Mouse (Mus musculus) heart, postnatal 25 days (tissue): ENCODE results near the gene Man2a1. TPM values are rescaled to one million over a fixed set of nuclear protein-coding genes. Genes with fewer than 3 reads are reported as not detected.

ENCODE experiments used
- DNase-seq: peaks from one replicate; pipeline ENCODE4 v3.0.0; 2022; ENCODE audit warnings: low spot score
- intact Hi-C: fragments of 180-260 bp; cut with DNase I; formaldehyde crosslinking; loops from one replicate; pipeline ENCODE4 v1.15.1; 2025
- total RNA-seq, 2 experiments: library from RNA; stranded (reverse); gene quantifications; 2 replicates each; pipeline ENCODE4 v1.2.3; 2021

Gene Man2a1
- total RNA-seq, 2 experiments from 2014 or later = 18.3 to 20.4 TPM

- intact Hi-C loops = no loop called here
These were observed 177.8 kb downstream of the Man2a1 start for GRCm38 (mm10) chr17:64778300-64778699.

GRCm38 (mm10) chr17:64778756-64779155, 178.2 kb downstream of the Man2a1 start:
- intact Hi-C loops = no loop called here
- no peak for DNase-seq

More at GRCm38 (mm10) chr17:64778300-64778699, 177.8 kb downstream of the Man2a1 start:
- no peak for DNase-seq

DNA sequence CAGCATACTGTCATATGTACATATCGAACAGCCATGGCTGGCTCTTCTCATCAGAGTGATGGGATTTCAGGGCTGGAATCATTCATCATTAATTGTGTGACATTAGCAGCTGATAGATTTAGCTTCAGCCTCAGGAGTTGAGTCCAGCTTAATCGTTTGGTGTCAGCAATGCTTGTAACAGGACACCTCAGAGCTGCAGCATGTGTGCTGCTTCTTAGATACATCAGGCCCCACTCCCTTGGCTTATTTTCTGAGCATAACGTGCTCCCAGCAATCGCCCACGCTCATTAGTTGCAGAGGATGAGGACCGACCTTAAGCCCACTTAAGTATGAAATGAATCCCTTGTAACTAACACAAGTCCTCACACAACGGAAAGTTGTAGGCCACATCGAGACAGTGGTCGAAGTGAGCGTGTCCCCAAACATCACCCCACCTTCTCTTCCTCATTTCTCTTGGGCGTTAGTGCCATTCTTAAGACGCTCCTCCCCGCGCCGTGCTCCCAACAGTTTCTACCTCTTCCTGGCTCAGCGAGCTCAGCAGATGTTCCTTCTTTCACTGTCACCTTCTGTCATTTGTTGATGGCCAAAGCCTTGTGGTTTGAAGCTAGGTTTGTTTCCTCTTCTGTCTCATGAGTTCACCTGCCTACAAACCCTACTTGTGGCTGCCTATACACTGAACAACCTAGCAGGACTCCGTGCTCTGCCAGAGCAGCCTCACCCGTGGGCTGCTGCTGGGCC, 180.4 kb downstream of the Man2a1 start:
- no peak for DNase-seq
- intact Hi-C loops = no loop called here

DNA sequence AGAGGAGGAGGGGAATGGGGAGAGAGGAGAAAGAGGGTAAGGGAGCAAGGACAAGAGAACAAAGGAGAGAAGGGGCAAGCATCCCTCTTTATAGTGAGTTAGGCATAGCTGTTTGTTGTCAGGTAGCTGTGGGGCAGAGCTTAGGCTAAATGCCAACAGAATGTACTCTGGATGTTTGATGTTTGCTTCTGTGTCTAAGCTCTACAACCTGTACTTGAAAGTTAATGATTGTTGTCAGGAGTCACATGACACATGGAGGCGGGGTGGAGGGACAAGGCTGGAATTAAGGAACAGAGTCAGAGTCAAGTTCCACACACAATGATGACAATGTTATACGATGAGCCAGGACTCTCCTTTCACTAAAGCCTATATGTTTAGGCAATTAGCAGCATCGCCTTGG, 181.8 kb downstream of the Man2a1 start:
- DNase-seq = no peak
- intact Hi-C loops = no loop called here

GRCm38 (mm10) chr17:64785961-64786360, 185.4 kb downstream of the Man2a1 start:
- DNase-seq = no peak
- intact Hi-C loops = no loop called here

DNA sequence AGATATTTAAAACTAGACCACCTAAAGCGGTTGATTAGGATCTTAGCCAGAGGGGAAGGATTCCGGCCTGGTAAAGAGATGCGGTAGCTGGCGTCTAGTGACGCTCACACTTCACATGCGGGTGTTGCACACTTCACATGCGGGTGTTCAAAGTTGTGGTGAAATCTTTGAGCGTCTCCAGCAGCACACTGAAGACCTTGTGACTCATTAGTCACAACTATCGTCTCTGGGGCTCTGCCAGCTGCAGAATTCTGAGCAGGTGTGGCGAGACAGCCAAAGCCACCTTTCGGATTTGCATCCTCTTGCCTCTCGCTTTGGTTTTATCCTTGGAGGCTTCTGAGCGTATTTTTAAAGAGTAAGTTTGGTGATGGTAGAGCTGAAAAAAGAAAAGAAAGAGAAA, 187.8 kb downstream of the Man2a1 start:
- DNase-seq = no peak
- intact Hi-C loops = no loop called here

DNA sequence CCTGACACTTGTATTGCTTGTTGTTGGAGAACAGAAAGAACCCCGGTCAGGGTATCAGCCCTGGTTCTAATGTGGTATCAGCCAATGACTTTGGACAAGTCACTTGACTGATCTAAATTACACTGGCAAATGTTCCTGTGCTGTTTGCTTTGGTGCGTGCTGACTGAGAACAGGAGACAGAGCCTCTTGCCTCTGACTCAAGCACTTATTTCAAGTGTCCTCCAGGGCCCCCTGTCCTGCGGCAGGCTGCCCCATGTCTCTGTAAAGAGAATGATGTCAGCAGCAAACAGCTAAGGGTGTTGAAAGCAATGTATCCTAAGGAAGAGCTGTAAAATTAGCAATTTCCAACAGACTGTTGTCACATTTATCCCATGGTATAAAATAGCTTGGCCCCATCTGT, 188.6 kb downstream of the Man2a1 start:
- intact Hi-C loops = no loop called here
- DNase-seq = no peak

GRCm38 (mm10) chr17:64792076-64792475, 191.5 kb downstream of the Man2a1 start:
- intact Hi-C loops = no loop called here

GRCm38 (mm10) chr17:64792623-64793022, 192.1 kb downstream of the Man2a1 start:
- DNase-seq = no peak
- intact Hi-C loops = no loop called here

More at GRCm38 (mm10) chr17:64792076-64792475, 191.5 kb downstream of the Man2a1 start:
- DNase-seq = no peak

DNA sequence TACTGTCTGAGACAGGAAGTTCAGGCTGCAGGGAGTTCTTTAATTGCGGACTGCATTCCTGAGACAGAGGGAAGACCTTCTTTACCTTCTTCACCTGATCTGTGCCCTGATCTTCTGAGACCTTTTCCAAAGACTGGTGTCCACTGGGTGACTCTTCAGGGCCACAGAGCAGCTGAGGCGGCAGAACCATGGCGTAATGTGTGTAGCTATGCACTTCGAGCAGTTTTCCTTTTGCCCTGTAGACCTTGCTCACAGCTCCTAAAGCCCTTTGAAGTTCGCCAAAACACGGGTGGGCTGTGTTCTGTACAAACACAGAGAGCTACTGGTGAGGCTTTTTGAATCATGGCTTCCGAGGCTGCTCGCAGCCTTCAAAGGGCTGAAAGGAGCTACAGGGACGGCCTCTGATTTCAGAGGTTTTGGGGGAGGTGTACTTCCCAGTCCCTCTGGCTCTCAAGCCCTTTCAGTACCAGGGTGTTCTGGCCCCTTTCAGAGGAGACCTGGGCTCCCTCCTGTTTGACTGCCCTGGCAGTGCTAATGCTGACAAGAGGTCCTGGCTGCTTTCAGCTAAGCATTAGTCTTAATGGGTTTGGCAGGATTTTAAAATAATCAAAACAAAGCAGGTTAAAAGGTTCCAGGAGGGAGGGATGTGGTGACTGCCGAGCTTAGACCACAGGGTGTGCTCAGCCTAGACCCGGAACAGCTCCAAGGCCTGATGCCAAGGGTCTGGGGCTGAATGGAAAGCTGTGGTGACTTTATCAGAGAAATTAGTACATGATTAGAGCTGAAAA, 201.8 kb downstream of the Man2a1 start:
- DNase-seq = no peak
- intact Hi-C loops = no loop called here

- intact Hi-C loops = no loop called here
These were observed 202.4 kb downstream of the Man2a1 start for GRCm38 (mm10) chr17:64802956-64803275.

More at GRCm38 (mm10) chr17:64802956-64803275, 202.4 kb downstream of the Man2a1 start:
- no peak for DNase-seq

Other genes with a start within 250 kb of the Man2a1 start
- gene 4930583I09Rik, start 235.3 kb downstream of the Man2a1 start, total RNA-seq = not detected